Mouse (Mus musculus) adrenal gland, postnatal 10 days (tissue): ENCODE measurements at regions not wholly inside any gene's neighbourhood (a gene's known extent, or its start where the extent isn't known, plus 50 kb on each side); places are given as distances from the start of the nearest gene placed in this dataset.
"Not testable (repeated sequence)": the region's sequence is repeated elsewhere in the genome, so short reads cannot be mapped to it uniquely, and the experiment has no call there.

ENCODE experiments used
- DNase-seq: peaks from one replicate; pipeline ENCODE4 v3.0.0; 2021; ENCODE audit warnings: mixed read lengths

GRCm38 (mm10) chrX:18960465-18960864 lies 499.3 kb upstream of the 4930578C19Rik start:
- no peak for DNase-seq

GRCm38 (mm10) chrX:18942612-18943011 lies 481.4 kb upstream of the 4930578C19Rik start:
- DNase-seq = no peak

GRCm38 (mm10) chrX:18933340-18933739 lies 472.1 kb upstream of the 4930578C19Rik start:
- DNase-seq = no peak

- no peak for DNase-seq
Observed at GRCm38 (mm10) chrX:18923084-18923483, 461.9 kb upstream of the 4930578C19Rik start.

- no peak for DNase-seq
Observed at GRCm38 (mm10) chrX:18921366-18922092, 460.3 kb upstream of the 4930578C19Rik start.

DNA sequence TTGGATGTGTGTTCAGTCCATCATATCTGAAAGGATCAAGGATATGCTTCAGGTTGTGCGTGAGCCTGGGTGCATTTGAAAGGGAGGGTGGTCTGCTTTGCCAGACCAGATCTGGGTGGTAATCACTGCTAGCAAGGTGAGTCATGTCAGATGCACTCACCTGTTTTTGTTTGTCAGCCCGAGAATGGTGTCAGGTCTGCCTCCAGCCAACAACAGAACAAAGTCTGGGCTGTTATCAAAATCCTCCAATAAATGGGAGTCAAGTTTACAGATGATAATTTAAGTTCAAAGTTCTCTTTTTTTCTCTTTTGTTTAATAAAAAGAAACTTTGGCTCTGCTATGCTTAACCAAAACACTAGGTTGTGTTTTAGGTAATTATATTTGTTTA lies 421.6 kb upstream of the 4930578C19Rik start:
- DNase-seq = no peak

DNA sequence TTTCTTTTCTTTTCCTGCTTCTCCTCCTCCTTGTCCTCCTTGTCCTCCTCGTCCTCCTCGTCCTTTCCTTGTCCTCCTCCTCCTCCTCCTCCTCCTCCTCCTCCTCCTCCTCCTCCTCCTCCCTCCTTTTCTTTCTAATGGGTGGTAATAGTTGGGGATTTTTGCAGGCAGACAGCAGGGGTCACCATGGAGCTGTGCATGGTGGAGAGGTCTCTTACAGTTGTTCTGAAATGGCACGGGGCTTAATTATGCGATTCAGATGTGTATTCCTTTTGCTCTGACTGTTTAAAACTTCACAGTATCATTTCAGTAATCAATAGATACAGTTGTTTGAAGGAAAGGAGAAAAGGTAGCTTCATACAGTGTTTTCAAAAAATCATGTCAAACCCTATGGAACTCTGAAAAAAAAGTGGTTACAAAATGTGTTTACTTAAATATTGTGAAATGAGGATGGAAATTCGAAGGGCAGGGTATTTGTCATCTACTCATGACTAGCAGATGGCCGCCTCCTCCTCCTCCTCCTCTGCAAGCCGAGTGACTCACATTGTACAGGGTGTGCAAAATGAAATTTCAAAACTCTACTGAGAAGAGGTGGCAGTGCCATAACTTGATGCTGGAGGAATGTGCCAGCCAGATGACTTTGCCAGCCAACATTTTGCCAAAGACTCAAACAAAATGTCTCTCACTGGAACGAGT lies 421.0 kb upstream of the 4930578C19Rik start:
- DNase-seq = peak; percentile 53

DNA sequence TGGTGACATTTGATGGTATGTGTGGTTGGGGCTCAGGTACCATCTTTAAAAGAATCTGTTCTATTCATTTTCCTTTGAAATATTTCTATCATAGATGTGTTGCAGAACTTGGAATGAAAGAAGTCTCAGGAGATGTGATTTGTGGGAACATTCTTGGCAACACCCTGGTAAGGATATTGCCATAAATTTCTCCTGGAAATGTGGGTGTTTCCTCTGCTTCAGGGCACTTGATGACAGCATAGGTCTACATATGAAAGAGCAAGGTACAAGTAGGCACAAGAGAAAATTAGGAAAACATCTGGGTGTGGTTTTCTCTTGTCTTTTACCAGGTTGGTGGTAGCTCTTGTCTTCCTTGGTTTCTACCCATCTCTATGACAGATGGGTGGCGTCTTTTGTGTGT lies 414.5 kb upstream of the 4930578C19Rik start:
- DNase-seq = no peak

DNA sequence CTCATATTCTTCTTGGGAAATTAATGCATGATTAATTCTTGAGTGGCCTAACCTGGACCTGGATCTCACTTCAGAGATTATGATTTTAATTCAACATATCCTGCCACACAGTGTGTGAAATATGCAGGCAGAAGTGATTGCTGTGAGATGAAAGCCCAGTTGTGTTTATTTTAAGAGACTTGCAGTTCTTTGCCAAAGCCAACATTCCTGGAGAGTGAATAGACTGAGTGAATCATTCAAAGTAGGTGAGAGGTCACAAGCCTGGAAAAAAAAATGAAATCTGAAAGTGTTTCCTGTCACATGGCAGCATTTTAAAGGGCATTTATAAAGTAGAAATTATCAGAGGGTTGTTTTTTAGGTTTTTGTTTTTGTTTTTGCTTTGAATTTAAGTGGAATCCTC lies 412.9 kb upstream of the 4930578C19Rik start:
- DNase-seq = peak; percentile 8

- DNase-seq = no peak
Observed at GRCm38 (mm10) chrX:18838668-18839067, 377.5 kb upstream of the 4930578C19Rik start.

- DNase-seq = not testable (repeated sequence)
Observed at GRCm38 (mm10) chrX:18824971-18825370, 363.8 kb upstream of the 4930578C19Rik start.

DNA sequence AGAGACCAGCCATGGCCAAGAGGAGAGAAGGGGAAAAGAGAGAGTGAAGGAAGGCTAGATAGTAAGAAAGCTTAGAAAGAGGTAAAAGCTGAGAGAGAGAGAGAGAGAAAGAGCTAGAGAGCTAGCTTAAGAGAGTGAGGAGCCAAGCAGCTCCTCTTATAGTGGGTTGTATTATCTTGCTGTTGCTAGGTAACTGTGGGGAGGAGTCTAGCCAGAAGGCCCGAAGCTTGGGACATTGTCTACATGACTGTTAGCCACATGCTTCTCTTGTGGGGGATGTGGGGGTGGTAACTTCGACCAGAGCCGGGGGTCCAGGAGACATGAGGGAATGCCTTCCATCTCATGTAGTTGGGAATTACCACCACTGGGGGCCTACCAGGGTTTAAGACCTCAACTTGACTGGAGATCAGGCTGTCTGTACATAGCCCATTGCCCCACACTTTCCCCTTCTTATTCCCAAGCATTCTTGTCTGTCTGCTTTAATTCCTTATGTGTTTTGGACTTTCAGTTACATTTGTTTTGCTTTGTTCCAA lies 353.3 kb upstream of the 4930578C19Rik start:
- no peak for DNase-seq
